In genomic region chr2:32709521-32710137, GRCm38 (mm10) we compare ENCODE assay signal across 14 mouse cellular contexts. TPM values are rescaled to one million over a fixed set of nuclear protein-coding genes. Genes with fewer than 3 reads are reported as not detected.
"Had no signal": no experiment of that assay in that cellular context is flagged by ENCODE, and none has a peak within 500 bp of the region (broad histone marks: within the 10 kb centered on the region; RNA-seq: fewer than 3 reads in every experiment).

No protein-coding gene starts in this region.

- H3K9me3 ChIP-seq: kidney, embryonic 15.5 days; limb, embryonic 15.5 days; midbrain, embryonic 12.5 days; neural tube, embryonic 13.5 days had no signal

- H3K4me3 ChIP-seq: kidney, embryonic 15.5 days; limb, embryonic 15.5 days; midbrain, embryonic 12.5 days; neural tube, embryonic 13.5 days had no signal

- DNase-seq: kidney, adult 2 months; lung, adult 18-20 months; retina, postnatal 1 day; right cerebral cortex, postnatal 4 days; thymus, adult 18-20 months; thymus, postnatal 25 days had no signal

- H3K27ac ChIP-seq: kidney, embryonic 15.5 days; limb, embryonic 15.5 days; liver, embryonic 14.5 days; midbrain, embryonic 12.5 days; neural tube, embryonic 13.5 days had no signal

- ATAC-seq: midbrain, embryonic 16.5 days had no signal

- H3K27me3 ChIP-seq: kidney, embryonic 15.5 days; limb, embryonic 15.5 days; midbrain, embryonic 12.5 days; neural tube, embryonic 13.5 days had no signal

RNA-seq across cellular contexts. Expression of gene 6330409D20Rik, which starts 31.2 kb away (rescaled TPM):
- total RNA-seq: megakaryocyte-erythroid progenitor cell, adult 5-6 weeks had no signal
- polyA plus RNA-seq: kidney, adult 2 months; kidney, embryonic 15.5 days; limb, embryonic 15.5 days; urinary bladder, adult 2 months had no signal
